Mouse (Mus musculus) liver, embryonic 11.5 days (tissue): ENCODE data around the gene Ptges2. TPM values are rescaled to one million over a fixed set of nuclear protein-coding genes. Genes with fewer than 3 reads are reported as not detected.

ENCODE experiments used
- ATAC-seq: fragments of 200-750 bp; cut with Nextera tagmentation; replicated peaks from 2 replicates; pipeline ENCODE4 v1.8.0; 2017; ENCODE audit warnings: moderate number of reproducible peaks, mild to moderate bottlenecking, moderate TSS enrichment, moderate library complexity; ENCODE audit not compliant: low FRiP score
- DNase-seq: peaks from one replicate; pipeline ENCODE4 v3.0.0-alpha.2; 2017; ENCODE audit warnings: low spot score
- H3K27ac ChIP-seq: fragments of 300-500 bp; sonication (generic); 2 replicates; pipeline ENCODE4 v1.5.1; 2014; ENCODE audit warnings: mild to moderate bottlenecking, low read depth, low read length, control low read depth
- H3K27me3 ChIP-seq: fragments of 300-500 bp; sonication (generic); replicated peaks from 2 replicates; pipeline ENCODE4 v1.6.1; 2014; ENCODE audit warnings: low read length, mixed read lengths; ENCODE audit not compliant: control insufficient read depth, insufficient read depth
- H3K36me3 ChIP-seq: fragments of 300-500 bp; sonication (generic); 2 replicates; pipeline ENCODE4 v1.6.1; 2014; ENCODE audit warnings: mild to moderate bottlenecking, low read length, moderate library complexity, mixed read lengths; ENCODE audit not compliant: control insufficient read depth, insufficient read depth
- H3K4me1 ChIP-seq: fragments of 300-500 bp; sonication (generic); replicated peaks from 2 replicates; pipeline ENCODE4 v1.6.1; 2014; ENCODE audit warnings: low read length, mixed read lengths; ENCODE audit not compliant: control insufficient read depth, insufficient read depth
- H3K4me2 ChIP-seq: fragments of 300-500 bp; sonication (generic); 2 replicates; pipeline ENCODE4 v1.6.1; 2014; ENCODE audit warnings: mild to moderate bottlenecking, control low read depth, moderate library complexity
- H3K4me3 ChIP-seq: fragments of 300-500 bp; sonication (generic); 2 replicates; pipeline ENCODE4 v1.5.1; 2014; ENCODE audit warnings: low read depth, low read length, control low read depth
- H3K9ac ChIP-seq: fragments of 300-500 bp; sonication (generic); 2 replicates; pipeline ENCODE4 v1.6.1; 2014; ENCODE audit warnings: low read depth, low read length, control low read depth
- H3K9me3 ChIP-seq: fragments of 300-500 bp; sonication (generic); 2 replicates; pipeline ENCODE4 v1.6.1; 2016; ENCODE audit warnings: low read length, inconsistent platforms, mixed read lengths; ENCODE audit not compliant: control insufficient read depth
- WGBS: fragments of 180-500 bp; shearing (Covaris S2); extraction: QIAGEN DNeasy Blood & Tissue Kit; methylation state at CpG from one replicate; pipeline ENCODE4 v1.1.7; 2014; 5-methylcytosine and 5-hydroxymethylcytosine counted together
- polyA plus RNA-seq: library from polyadenylated mRNA; unstranded; fragments of >200 nt; fragmentation: Nextera tagmentation; extraction: Ambion mirVana; gene quantifications from 2 replicates; pipeline ENCODE4 v1.2.1, GENCODE M21; 2014

Gene Ptges2
- polyA plus RNA-seq, 1 experiment from 2014 or later = 23.0 TPM

DNA sequence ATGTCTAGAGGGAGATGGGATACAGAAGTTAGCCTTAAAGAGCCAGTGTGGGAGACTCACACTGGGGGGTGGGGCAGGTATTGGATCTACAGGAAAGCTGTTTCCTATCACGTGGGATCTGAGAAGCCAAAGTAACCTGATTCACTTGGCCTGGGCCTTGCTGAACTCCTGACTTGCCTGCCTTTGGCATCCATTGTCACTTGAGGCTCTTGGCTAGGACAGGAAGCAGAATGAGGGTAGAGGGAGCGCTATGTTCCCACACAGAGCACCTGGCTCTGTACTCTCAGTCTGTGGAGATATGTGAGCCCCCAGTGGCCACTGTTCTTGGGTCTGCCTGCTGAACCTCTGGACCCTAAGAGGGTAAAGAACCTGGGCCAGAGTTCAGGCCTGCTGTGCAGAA lies 20.9 kb downstream of the Ptges2 start:
- no peak for DNase-seq
- Histone ChIP-seq H3K27me3 (no peaks in the 10 kb centered on the region), H3K27ac (no peak overlapping the region), H3K9me3 (no peaks in the 10 kb centered on the region), H3K4me1 (peaks cover 4% of the 10 kb centered on the region; the same call in 1 of the 2 replicates), H3K36me3 (peaks cover 34% of the 10 kb centered on the region), H3K9ac (no peak overlapping the region), H3K4me3 (no peak overlapping the region), H3K4me2 (no peak overlapping the region)
- 87% methylated on average over 2 of the region's 2 CpGs for WGBS
- no peak for ATAC-seq

- Histone ChIP-seq H3K4me2 (no peak overlapping the region), H3K27ac (no peak overlapping the region), H3K4me3 (no peak overlapping the region), H3K9ac (no peak overlapping the region), H3K4me1 (peaks cover 10% of the 10 kb centered on the region), H3K9me3 (no peaks in the 10 kb centered on the region), H3K27me3 (no peaks in the 10 kb centered on the region), H3K36me3 (peaks cover 34% of the 10 kb centered on the region)
- DNase-seq (no peak), ATAC-seq (no peak)
- 80% methylated on average over 8 of the region's 8 CpGs for WGBS
These were observed 21.8 kb downstream of the Ptges2 start for GRCm38 (mm10) chr2:32417486-32417885.

DNA sequence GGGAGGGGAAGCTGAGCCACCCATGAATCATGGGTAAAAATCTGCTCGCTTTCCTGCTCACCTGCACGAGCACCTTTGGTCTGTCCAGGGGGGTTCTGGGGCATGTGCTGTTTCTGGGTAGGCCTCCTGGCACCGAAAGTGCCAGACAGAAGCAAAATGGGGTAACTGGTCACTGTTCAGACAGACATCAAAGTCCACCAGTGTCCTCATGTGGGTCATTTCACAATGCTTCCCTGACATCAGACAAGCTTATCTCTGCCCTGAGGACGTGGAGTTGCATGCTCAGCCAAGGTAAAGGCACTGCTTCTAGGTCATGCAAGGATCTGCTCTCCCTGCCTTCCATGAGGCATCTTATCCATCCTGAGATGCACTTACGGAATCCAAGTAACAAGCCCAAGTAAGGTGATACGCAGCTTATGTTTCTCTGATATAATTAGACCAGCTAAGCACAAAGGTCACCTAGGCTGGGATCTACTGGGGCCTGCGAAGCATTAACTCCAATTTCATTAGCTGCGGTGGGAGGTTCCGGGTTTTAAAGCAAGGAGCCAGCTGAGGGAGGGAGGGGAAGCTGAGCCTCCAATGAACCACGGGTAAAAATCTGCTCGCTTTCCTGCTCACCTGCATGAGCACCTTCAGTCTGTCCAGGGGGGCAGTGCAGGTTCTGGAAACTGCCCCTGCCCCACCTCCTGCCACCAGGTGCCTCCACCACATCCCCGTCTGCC lies 22.9 kb downstream of the Ptges2 start:
- WGBS = 76% methylated on average over 12 of the region's 12 CpGs
- H3K27ac ChIP-seq = no peak overlapping the region
- no peak for ATAC-seq

DNA sequence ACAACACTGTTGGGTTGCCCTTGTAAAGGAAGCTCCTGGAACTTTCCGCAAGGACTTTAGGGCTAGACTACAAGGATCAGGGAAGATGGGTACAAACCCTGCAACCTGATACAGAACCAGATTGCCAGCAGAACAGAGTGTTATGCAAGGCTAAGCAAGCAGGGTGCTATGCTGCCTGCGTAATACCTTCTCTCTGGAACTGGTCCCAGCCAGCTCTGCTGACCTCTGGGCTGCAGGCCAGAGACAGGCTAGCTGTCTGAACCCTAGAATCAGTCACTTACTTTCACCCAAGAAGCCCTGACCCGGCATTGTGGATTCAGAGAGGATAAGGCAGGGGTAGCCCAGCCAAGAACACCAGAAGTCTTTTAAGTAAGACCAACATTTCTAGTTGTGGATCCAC lies 23.7 kb downstream of the Ptges2 start:
- Histone ChIP-seq H3K9me3 (no peaks in the 10 kb centered on the region), H3K4me1 (peaks cover 27% of the 10 kb centered on the region), H3K4me2 (no peak overlapping the region), H3K27ac (no peak overlapping the region), H3K9ac (no peak overlapping the region), H3K36me3 (peaks cover 31% of the 10 kb centered on the region), H3K4me3 (no peak overlapping the region), H3K27me3 (no peaks in the 10 kb centered on the region)
- DNase-seq = no peak
- ATAC-seq = no peak
- 90% methylated on average over 3 of the region's 3 CpGs for WGBS

More for the DNA sequence above, 22.9 kb downstream of the Ptges2 start:
- H3K27me3 ChIP-seq = no peaks in the 10 kb centered on the region
- peaks cover 21% of the 10 kb centered on the region for H3K4me1 ChIP-seq
- H3K4me3 ChIP-seq = no peak overlapping the region
- no peak overlapping the region for H3K4me2 ChIP-seq
- H3K9me3 ChIP-seq = no peaks in the 10 kb centered on the region
- H3K36me3 ChIP-seq = peaks cover 34% of the 10 kb centered on the region
- no peak overlapping the region for H3K9ac ChIP-seq
- no peak for DNase-seq

DNA sequence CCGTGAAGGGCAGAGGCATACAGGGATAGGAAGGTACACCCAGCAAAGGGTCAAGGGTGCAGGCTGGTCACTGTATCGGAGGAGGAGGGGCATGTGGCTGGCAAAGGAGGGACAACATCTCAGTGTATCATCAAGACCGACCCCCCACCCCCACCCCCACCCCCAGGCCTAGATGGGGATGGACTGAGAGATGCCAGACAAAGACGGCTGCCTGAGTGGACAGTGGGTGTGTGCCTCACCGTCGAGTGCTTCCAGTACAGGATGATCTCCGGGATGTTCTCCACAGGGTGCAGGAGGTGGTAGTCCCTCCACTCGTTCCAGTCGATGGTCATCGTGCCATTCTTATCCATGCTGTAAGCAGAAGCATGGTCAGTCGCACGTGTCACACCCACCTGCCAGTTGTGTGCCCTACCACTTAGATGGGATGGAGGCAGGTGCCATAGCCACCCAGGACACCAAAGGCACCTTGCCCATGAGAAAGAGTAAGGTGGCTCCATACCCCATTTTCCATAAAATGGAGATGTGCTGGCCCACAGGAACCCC lies 24.4 kb downstream of the Ptges2 start:
- no peak overlapping the region for H3K4me3 ChIP-seq
- no peak overlapping the region for H3K4me2 ChIP-seq
- peaks cover 35% of the 10 kb centered on the region for H3K4me1 ChIP-seq
- no peaks in the 10 kb centered on the region for H3K27me3 ChIP-seq
- DNase-seq (no peak), ATAC-seq (no peak)
- H3K9ac ChIP-seq = no peak overlapping the region
- WGBS = 88% methylated on average over 12 of the region's 12 CpGs
- H3K36me3 ChIP-seq = peaks cover 30% of the 10 kb centered on the region
- no peak overlapping the region for H3K27ac ChIP-seq
- no peaks in the 10 kb centered on the region for H3K9me3 ChIP-seq

GRCm38 (mm10) chr2:32420647-32421046 lies 25.0 kb downstream of the Ptges2 start:
- no peaks in the 10 kb centered on the region for H3K9me3 ChIP-seq
- H3K27ac ChIP-seq = no peak overlapping the region
- H3K4me3 ChIP-seq = no peak overlapping the region
- ATAC-seq = no peak
- H3K36me3 ChIP-seq = peaks cover 28% of the 10 kb centered on the region
- no peak overlapping the region for H3K9ac ChIP-seq
- DNase-seq = no peak
- no peak overlapping the region for H3K4me2 ChIP-seq
- H3K27me3 ChIP-seq = no peaks in the 10 kb centered on the region
- peaks cover 40% of the 10 kb centered on the region for H3K4me1 ChIP-seq
- 85% methylated on average over 6 of the region's 6 CpGs for WGBS

DNA sequence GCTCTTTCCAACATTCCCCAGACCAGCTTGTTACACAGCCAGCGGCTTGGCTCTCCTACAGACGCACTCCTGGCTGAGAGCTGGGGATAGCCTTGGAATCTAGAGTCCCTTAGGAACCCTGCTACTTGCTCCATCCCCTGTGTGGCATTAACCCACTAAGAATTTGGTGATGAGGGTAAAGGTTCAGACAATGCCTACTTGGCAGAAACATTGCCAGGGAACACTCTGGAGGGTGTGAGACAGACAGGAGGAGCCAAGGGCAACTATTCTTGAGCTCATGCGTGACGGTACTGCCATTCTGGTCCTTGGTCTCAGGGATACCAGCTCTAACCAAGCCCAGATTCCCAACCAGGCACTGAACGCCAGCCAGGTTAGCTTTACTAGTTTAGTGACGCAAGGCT lies 26.2 kb downstream of the Ptges2 start:
- Histone ChIP-seq H3K36me3 (peaks cover 19% of the 10 kb centered on the region), H3K4me2 (no peak overlapping the region), H3K9me3 (no peaks in the 10 kb centered on the region), H3K27me3 (no peaks in the 10 kb centered on the region), H3K4me1 (peaks cover 40% of the 10 kb centered on the region), H3K4me3 (no peak overlapping the region), H3K9ac (no peak overlapping the region), H3K27ac (no peak overlapping the region)
- ATAC-seq (no peak), DNase-seq (no peak)
- 90% methylated on average over 6 of the region's 6 CpGs for WGBS

DNA sequence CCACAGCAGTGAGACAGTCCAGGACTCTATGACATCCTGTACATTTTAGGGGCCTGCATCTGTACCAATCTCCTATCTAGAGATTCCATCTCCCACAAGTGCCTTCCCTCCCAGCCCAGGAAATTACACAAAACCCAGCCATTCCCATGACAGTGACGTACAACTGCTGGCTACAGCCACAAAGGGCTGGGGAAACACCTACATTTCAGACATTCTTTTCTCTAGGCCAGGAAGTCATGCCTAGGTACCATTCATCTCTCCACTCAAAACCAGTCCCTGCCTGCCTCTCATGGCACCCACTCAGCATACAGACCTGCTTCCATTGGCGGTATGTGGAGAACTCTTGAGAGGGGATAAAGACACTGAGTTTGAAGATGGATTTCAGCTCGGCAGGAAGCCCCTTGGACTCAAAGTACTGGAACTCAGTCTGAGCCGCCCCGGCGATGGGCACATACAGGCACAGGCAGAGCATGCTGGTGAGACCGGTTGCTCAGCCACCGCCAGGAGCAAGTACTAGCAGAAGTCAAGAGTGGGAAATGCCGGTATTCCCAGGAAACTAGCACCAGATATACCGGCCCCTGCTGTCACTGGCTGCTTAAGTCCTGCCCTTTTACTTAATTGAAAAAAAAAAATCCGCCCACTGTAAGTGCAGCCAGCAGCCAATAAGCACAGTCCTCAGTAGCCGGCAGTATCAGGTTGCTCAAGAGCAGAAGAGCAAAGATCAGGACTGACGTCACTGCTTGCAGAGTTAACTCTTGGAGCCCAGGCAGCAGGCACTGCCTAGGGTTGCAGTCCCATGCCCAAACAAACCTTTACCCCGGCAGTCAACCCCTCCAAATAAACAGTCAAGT lies 28.0 kb downstream of the Ptges2 start:
- peak; percentile 47 for DNase-seq
- WGBS = 7% methylated on average over 14 of the region's 14 CpGs
- H3K9ac ChIP-seq = peak overlapping the region; percentile 49; the same call in 1 of the 2 replicates
- peak overlapping the region; percentile 87 for H3K4me2 ChIP-seq
- peak overlapping the region; percentile 45; the same call in 1 of the 2 replicates for H3K27ac ChIP-seq
- peak; percentile 89 for ATAC-seq
- H3K27me3 ChIP-seq = no peaks in the 10 kb centered on the region
- peak overlapping the region; percentile 38 for H3K4me3 ChIP-seq
- no peaks in the 10 kb centered on the region for H3K9me3 ChIP-seq
- peaks cover 7% of the 10 kb centered on the region for H3K36me3 ChIP-seq
- H3K4me1 ChIP-seq = peaks cover 49% of the 10 kb centered on the region
